Mouse (Mus musculus): ENCODE results near the gene Phf12. TPM values are rescaled to one million over a fixed set of nuclear protein-coding genes. Genes with fewer than 3 reads are reported as not detected.
"Not testable (repeated sequence)": the region's sequence is repeated elsewhere in the genome, so short reads cannot be mapped to it uniquely, and the experiment has no call there.

Phf12 gene
- total RNA-seq, 2 experiments from 2014 or later = 15.0 to 15.8 TPM

GRCm38 (mm10) chr11:78042290-78042870 is 59.8 kb downstream of the Phf12 start:
- intact Hi-C loops (cut with DNase I); DNase-seq; H3K4me3 ChIP-seq; H3K27ac ChIP-seq: not testable (repeated sequence)
- peak; percentile 13; the same call in 1 of the 2 replicates for TF ChIP-seq CTCF (IDR thresholded peaks at IDR 0.05)

- H3K4me3 ChIP-seq = peak overlapping the region; percentile 59
- intact Hi-C loops (cut with DNase I) = no loop called here
- peak; percentile 95 for DNase-seq
- TF ChIP-seq CTCF (IDR thresholded peaks at IDR 0.05) = no peak
- H3K27ac ChIP-seq = peak overlapping the region; percentile 90
These were observed 62.3 kb downstream of the Phf12 start for GRCm38 (mm10) chr11:78044758-78045251.

GRCm38 (mm10) chr11:78048637-78049036 is 66.1 kb downstream of the Phf12 start:
- H3K4me3 ChIP-seq; intact Hi-C loops (cut with DNase I); DNase-seq; H3K27ac ChIP-seq: not testable (repeated sequence)

DNA sequence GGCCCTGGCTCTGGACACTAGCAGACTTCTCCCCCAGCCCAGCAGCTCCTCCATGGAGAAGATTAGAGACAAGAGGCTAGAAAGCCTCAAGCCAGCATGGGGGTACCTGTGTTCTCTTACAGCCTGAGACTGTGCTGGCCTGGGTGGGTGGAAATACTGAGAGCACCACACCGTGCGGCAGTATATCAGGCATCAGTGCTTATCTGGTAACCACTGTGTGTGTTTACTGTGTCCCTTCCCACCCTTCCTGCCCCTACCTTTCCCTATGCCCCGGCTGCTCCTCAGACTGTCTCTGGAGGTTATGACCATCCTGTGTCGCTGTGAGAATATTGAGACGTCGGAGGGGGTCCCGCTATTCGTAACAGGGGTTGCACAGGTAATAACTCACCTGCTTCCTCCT is 70.5 kb downstream of the Phf12 start:
- no peak for TF ChIP-seq CTCF (IDR thresholded peaks at IDR 0.05)
- intact Hi-C loops (cut with DNase I) = no loop called here
- H3K27ac ChIP-seq = no peak overlapping the region
- no peak for DNase-seq
- H3K4me3 ChIP-seq = no peak overlapping the region

DNA sequence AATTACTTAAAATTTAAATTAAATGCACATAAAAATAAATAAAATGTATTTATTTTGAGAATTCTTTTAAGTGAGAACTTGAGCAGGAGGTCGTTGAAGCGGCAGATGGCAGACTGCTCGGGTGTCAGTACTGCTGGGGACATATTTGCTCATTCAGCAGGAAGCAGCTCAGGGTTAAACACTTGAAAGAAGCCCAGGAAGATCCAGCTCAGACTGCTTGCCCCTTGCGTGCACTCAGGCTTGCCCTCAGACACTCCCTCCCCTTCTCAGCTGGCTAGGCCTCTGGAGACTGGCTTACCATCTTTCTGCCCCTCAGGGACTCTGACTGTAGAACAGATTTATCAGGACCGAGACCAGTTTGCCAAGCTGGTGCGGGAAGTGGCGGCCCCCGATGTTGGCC is 74.4 kb downstream of the Phf12 start:
- no peak overlapping the region for H3K4me3 ChIP-seq
- no peak for DNase-seq
- intact Hi-C loops (cut with DNase I) = no loop called here
- H3K27ac ChIP-seq = no peak overlapping the region
- TF ChIP-seq CTCF (IDR thresholded peaks at IDR 0.05) = no peak

GRCm38 (mm10) chr11:78059833-78060757 is 77.5 kb downstream of the Phf12 start:
- intact Hi-C loops (cut with DNase I) = loop anchor here (1.0 to 5.0 kb wide), 2 partner anchors 92 to 116 kb away; partner anchors contain the start of genes Nek8 and Tlcd1
- peak; percentile 91 for DNase-seq
- TF ChIP-seq CTCF (IDR thresholded peaks at IDR 0.05) = peak; percentile 94
- no peak overlapping the region for H3K27ac ChIP-seq
- no peak overlapping the region for H3K4me3 ChIP-seq

GRCm38 (mm10) chr11:78062563-78062962 is 80.0 kb downstream of the Phf12 start:
- Histone ChIP-seq H3K27ac (no peak overlapping the region), H3K4me3 (no peak overlapping the region)
- intact Hi-C loops (cut with DNase I) = loop anchor here (5.0 kb wide), 1 partner anchor 90 kb away; no protein-coding TSS in a partner anchor
- DNase-seq = no peak
- TF ChIP-seq CTCF (IDR thresholded peaks at IDR 0.05) = no peak

GRCm38 (mm10) chr11:78065906-78066305 is 83.4 kb downstream of the Phf12 start:
- intact Hi-C loops (cut with DNase I) = no loop called here
- Histone ChIP-seq H3K4me3 (no peak overlapping the region), H3K27ac (no peak overlapping the region)
- no peak for DNase-seq
- no peak for TF ChIP-seq CTCF (IDR thresholded peaks at IDR 0.05)

GRCm38 (mm10) chr11:78066641-78067040 is 84.1 kb downstream of the Phf12 start:
- no peak for DNase-seq
- no peak for TF ChIP-seq CTCF (IDR thresholded peaks at IDR 0.05)
- Histone ChIP-seq H3K27ac (no peak overlapping the region), H3K4me3 (no peak overlapping the region)
- intact Hi-C loops (cut with DNase I) = no loop called here

GRCm38 (mm10) chr11:78067566-78067965 is 85.0 kb downstream of the Phf12 start:
- Histone ChIP-seq H3K27ac (no peak overlapping the region), H3K4me3 (no peak overlapping the region)
- DNase-seq = no peak
- intact Hi-C loops (cut with DNase I) = no loop called here
- TF ChIP-seq CTCF (IDR thresholded peaks at IDR 0.05) = no peak

GRCm38 (mm10) chr11:78069130-78069529 is 86.6 kb downstream of the Phf12 start:
- DNase-seq = no peak
- intact Hi-C loops (cut with DNase I) = no loop called here
- TF ChIP-seq CTCF (IDR thresholded peaks at IDR 0.05) = no peak
- Histone ChIP-seq H3K27ac (no peak overlapping the region), H3K4me3 (no peak overlapping the region)

DNA sequence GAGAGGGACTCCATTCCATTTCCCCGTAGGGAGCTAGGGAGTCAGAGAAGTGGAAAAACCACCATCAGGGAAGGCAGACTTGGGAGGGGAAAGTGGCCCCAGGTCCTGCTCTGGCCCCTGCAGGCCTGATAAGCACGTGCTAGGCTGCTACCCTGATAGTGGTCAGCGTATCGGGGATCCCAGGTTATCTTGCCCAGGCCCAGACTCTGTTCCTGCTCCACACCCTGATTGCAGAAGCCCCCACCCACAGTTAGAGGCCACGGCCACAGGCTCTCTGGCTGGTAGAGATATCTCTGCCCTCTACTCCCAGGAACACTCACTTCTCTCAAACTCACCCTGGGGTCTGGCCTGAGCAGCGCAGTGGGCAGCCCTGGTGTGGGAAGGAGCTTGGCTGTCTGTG is 87.1 kb downstream of the Phf12 start:
- no peak overlapping the region for H3K27ac ChIP-seq
- intact Hi-C loops (cut with DNase I) = no loop called here
- no peak for DNase-seq

DNA sequence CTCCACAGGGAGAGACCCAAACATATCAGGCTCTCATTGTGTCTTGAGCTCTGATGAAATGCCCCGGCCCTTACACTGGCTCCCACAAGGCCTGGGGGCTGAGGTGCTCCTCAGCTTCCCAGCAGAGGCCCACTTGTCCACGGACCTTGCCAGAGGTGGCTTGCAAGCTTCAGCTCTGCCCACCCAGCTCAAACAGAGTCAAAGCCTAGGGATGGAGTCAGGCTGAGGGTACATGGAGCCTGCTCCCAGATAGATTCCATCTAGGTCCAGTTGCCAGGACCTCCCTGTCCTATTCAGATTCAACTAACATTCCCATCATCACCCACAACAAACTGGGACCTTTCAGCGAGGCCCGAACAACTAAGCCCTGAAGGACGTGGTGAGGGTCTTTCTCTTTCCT is 89.4 kb downstream of the Phf12 start:
- Histone ChIP-seq H3K4me3 (no peak overlapping the region), H3K27ac (no peak overlapping the region)
- DNase-seq = no peak
- no peak for TF ChIP-seq CTCF (IDR thresholded peaks at IDR 0.05)
- intact Hi-C loops (cut with DNase I) = no loop called here

More for the DNA sequence above, 87.1 kb downstream of the Phf12 start:
- TF ChIP-seq CTCF (IDR thresholded peaks at IDR 0.05) = no peak
- H3K4me3 ChIP-seq = no peak overlapping the region
